Mouse (Mus musculus) ES-E14 (cell line): ENCODE results near the gene Ank3.

ENCODE experiments used
- CHD2 ChIP-seq: IDR thresholded peaks from 2 replicates; pipeline ENCODE4 v1.6.1; 2014; ENCODE audit warnings: mild to moderate bottlenecking, low read depth, low read length, inconsistent platforms
- MAFK ChIP-seq: IDR thresholded peaks from 2 replicates; pipeline ENCODE4 v1.6.1; 2014; ENCODE audit warnings: mild to moderate bottlenecking, low read depth, low read length, inconsistent platforms; ENCODE audit not compliant: insufficient read depth

DNA sequence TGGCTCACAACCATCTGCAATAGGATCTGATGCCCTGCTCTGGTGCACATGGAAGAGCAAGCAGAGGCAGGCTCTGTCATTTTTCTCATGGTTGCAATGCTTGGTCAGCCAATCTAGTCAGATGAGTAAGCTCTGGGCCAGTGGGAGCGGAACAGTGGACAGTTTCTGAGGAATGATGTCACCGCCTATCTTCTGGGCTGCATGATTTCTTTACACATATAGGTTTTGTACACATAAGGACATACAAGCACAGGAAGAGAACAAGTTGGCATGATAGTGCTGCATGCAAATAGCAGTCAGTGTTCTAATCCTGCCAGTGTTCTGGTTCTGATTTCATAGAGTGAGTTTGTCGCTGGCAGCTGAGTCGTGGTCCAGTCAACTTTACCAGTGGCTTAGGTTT, 517.6 kb downstream of the Ank3 start:
- no peak for TF ChIP-seq CHD2
- no peak for TF ChIP-seq MAFK
